Mouse (Mus musculus) neural tube, embryonic 11.5 days (tissue): Measurements from ENCODE around the gene Abcb4. TPM values are rescaled to one million over a fixed set of nuclear protein-coding genes. Genes with fewer than 3 reads are reported as not detected.
A peak's percentile ranks its signal among the peaks of the same experiment; 100 is the strongest.
"Not testable (repeated sequence)": the region's sequence is repeated elsewhere in the genome, so short reads cannot be mapped to it uniquely, and the experiment has no call there.

Experiments
- ATAC-seq: fragments of 200-750 bp; cut with Nextera tagmentation; 2 replicates; pipeline ENCODE4 v1.8.0; 2017; ENCODE audit warnings: moderate number of reproducible peaks, mild to moderate bottlenecking, moderate TSS enrichment, moderate library complexity; ENCODE audit not compliant: insufficient read depth, low FRiP score, low TSS enrichment
- DNase-seq: peaks from one replicate; pipeline ENCODE4 v3.0.0-alpha.2; 2015; ENCODE audit warnings: low spot score
- H3K27ac ChIP-seq: fragments of 300-500 bp; sonication (generic); 2 replicates; pipeline ENCODE4 v1.5.1; 2014; ENCODE audit warnings: low read depth, mild to moderate bottlenecking, low read length
- H3K27me3 ChIP-seq: fragments of 300-500 bp; sonication (generic); 2 replicates; pipeline ENCODE4 v1.6.1; 2014; ENCODE audit warnings: mild to moderate bottlenecking, low read length, mixed read lengths; ENCODE audit not compliant: control insufficient read depth, insufficient read depth
- H3K36me3 ChIP-seq: fragments of 300-500 bp; sonication (generic); 2 replicates; pipeline ENCODE4 v1.6.1; 2014; ENCODE audit warnings: mild to moderate bottlenecking, low read length, moderate library complexity, mixed read lengths; ENCODE audit not compliant: control insufficient read depth, insufficient read depth
- H3K4me1 ChIP-seq: fragments of 300-500 bp; sonication (generic); 2 replicates; pipeline ENCODE4 v1.6.1; 2014; ENCODE audit warnings: low read length, mixed read lengths; ENCODE audit not compliant: control insufficient read depth, insufficient read depth
- H3K4me2 ChIP-seq: fragments of 300-500 bp; sonication (generic); 2 replicates; pipeline ENCODE4 v1.6.1; 2014; ENCODE audit warnings: low read depth, mild to moderate bottlenecking, moderate library complexity
- H3K4me3 ChIP-seq: fragments of 300-500 bp; sonication (generic); 2 replicates; pipeline ENCODE4 v1.5.1; 2014; ENCODE audit warnings: low read depth, low read length
- H3K9ac ChIP-seq: fragments of 300-500 bp; sonication (generic); 2 replicates; pipeline ENCODE4 v1.6.1; 2014; ENCODE audit warnings: mild to moderate bottlenecking, low read length
- H3K9me3 ChIP-seq: fragments of 300-500 bp; sonication (generic); 2 replicates; pipeline ENCODE4 v1.6.1; 2016; ENCODE audit warnings: low read length; ENCODE audit not compliant: control insufficient read depth
- WGBS: fragments of 180-500 bp; shearing (Covaris S2); extraction: QIAGEN DNeasy Blood & Tissue Kit; methylation state at CpG from one replicate; pipeline ENCODE4 v1.1.7; 2014; 5-methylcytosine and 5-hydroxymethylcytosine counted together
- polyA plus RNA-seq: library from polyadenylated mRNA; unstranded; fragments of >200 nt; fragmentation: Nextera tagmentation; extraction: Ambion mirVana; gene quantifications from 2 replicates; pipeline ENCODE4 v1.2.1, GENCODE M21; 2014

Gene Abcb4
- 0.32 and 0.62 TPM in 2 replicates for polyA plus RNA-seq

- ATAC-seq: peak; percentile 89
- Histone ChIP-seq H3K4me2 (peak within 1 kb of the TSS; percentile 87), H3K9ac (peak within 1 kb of the TSS; percentile 70), H3K27ac (no peak within 1 kb of the TSS), H3K27me3 (0 out of 2 replicates have a peak, but pooled peaks cover 3% of the 10 kb centered on the region), H3K4me1 (no peaks in the 10 kb centered on the region), H3K9me3 (no peaks in the 10 kb centered on the region), H3K4me3 (peak within 1 kb of the TSS; percentile 60), H3K36me3 (no peaks in the 10 kb centered on the region)
- under 1% methylated on average over 65 of the region's 65 CpGs for WGBS
- peak; percentile 80 for DNase-seq
Observed at GRCm38 (mm10) chr5:8893300-8894103, at the start of gene Abcb4. Gene Abcb4 (plus strand): TSS chr5:8893717.

- not testable (repeated sequence) for H3K4me3 ChIP-seq, H3K27ac ChIP-seq, DNase-seq, H3K9me3 ChIP-seq, ATAC-seq, H3K36me3 ChIP-seq, H3K9ac ChIP-seq, H3K4me1 ChIP-seq, H3K27me3 ChIP-seq, H3K4me2 ChIP-seq
- WGBS: 57% methylated on average over 4 of the region's 9 CpGs
Observed at GRCm38 (mm10) chr5:8848607-8849575, 44.6 kb upstream of the Abcb4 start.

GRCm38 (mm10) chr5:8850851-8851250 is 42.7 kb upstream of the Abcb4 start:
- ATAC-seq (no peak), DNase-seq (no peak)
- no peaks in the 10 kb centered on the region for H3K36me3 ChIP-seq
- no peaks in the 10 kb centered on the region for H3K4me1 ChIP-seq
- H3K9ac ChIP-seq: no peak overlapping the region
- no peak overlapping the region for H3K4me2 ChIP-seq
- H3K27me3 ChIP-seq: no peaks in the 10 kb centered on the region
- no peaks in the 10 kb centered on the region; the same call in 1 of the 2 replicates for H3K9me3 ChIP-seq
- WGBS: 74% methylated on average over 4 of the region's 4 CpGs
- no peak overlapping the region for H3K27ac ChIP-seq
- H3K4me3 ChIP-seq: no peak overlapping the region

- 81% methylated on average over 6 of the region's 6 CpGs for whole genome bisulfite sequencing
- DNase-seq (no peak), ATAC-seq (no peak)
- Histone ChIP-seq H3K36me3 (no peaks in the 10 kb centered on the region), H3K9me3 (no peaks in the 10 kb centered on the region), H3K27me3 (no peaks in the 10 kb centered on the region), H3K4me1 (no peaks in the 10 kb centered on the region), H3K9ac (no peak overlapping the region), H3K27ac (no peak overlapping the region), H3K4me2 (no peak overlapping the region), H3K4me3 (no peak overlapping the region)
Observed at GRCm38 (mm10) chr5:8857201-8857600, 36.3 kb upstream of the Abcb4 start.

- Histone ChIP-seq H3K9me3 (no peaks in the 10 kb centered on the region), H3K4me2 (no peak overlapping the region), H3K4me3 (no peak overlapping the region), H3K4me1 (no peaks in the 10 kb centered on the region), H3K27ac (no peak overlapping the region), H3K36me3 (no peaks in the 10 kb centered on the region), H3K27me3 (no peaks in the 10 kb centered on the region), H3K9ac (no peak overlapping the region)
- no peak for DNase-seq
- no peak for ATAC-seq
- 85% methylated on average over 1 of the region's 1 CpGs for WGBS
Observed at GRCm38 (mm10) chr5:8861811-8862210, 31.7 kb upstream of the Abcb4 start.

GRCm38 (mm10) chr5:8863580-8864337 is 29.8 kb upstream of the Abcb4 start:
- no peak for DNase-seq
- whole genome bisulfite sequencing: 63% methylated on average over 14 of the region's 14 CpGs
- Histone ChIP-seq H3K9me3 (no peaks in the 10 kb centered on the region), H3K4me2 (no peak overlapping the region), H3K36me3 (no peaks in the 10 kb centered on the region), H3K27me3 (no peaks in the 10 kb centered on the region), H3K9ac (no peak overlapping the region), H3K27ac (no peak overlapping the region), H3K4me3 (no peak overlapping the region), H3K4me1 (no peaks in the 10 kb centered on the region)
- ATAC-seq: no peak

GRCm38 (mm10) chr5:8865630-8866029 is 27.9 kb upstream of the Abcb4 start:
- H3K36me3 ChIP-seq, H3K4me1 ChIP-seq, DNase-seq, H3K27me3 ChIP-seq, H3K27ac ChIP-seq, H3K4me3 ChIP-seq, ATAC-seq, H3K9ac ChIP-seq, H3K4me2 ChIP-seq, H3K9me3 ChIP-seq: not testable (repeated sequence)
- 96% methylated on average over 11 of the region's 11 CpGs for WGBS

- no peak for ATAC-seq
- H3K4me1 ChIP-seq: no peaks in the 10 kb centered on the region
Observed at GRCm38 (mm10) chr5:8866366-8866765, 27.2 kb upstream of the Abcb4 start.

More at GRCm38 (mm10) chr5:8866366-8866765, 27.2 kb upstream of the Abcb4 start:
- Histone ChIP-seq H3K9me3 (no peaks in the 10 kb centered on the region), H3K27me3 (no peaks in the 10 kb centered on the region), H3K36me3 (no peaks in the 10 kb centered on the region), H3K9ac (no peak overlapping the region), H3K27ac (no peak overlapping the region), H3K4me2 (no peak overlapping the region), H3K4me3 (no peak overlapping the region)
- WGBS: 82% methylated on average over 5 of the region's 5 CpGs
- no peak for DNase-seq
